Mouse (Mus musculus): ENCODE results near the gene Ankrd50. TPM values are rescaled to one million over a fixed set of nuclear protein-coding genes. Genes with fewer than 3 reads are reported as not detected.

Ankrd50 gene
- polyA plus RNA-seq (2014; fragmentation: Illumina TruSeq; extraction: RNeasy Lipid Tissue Mini Kit (QIAGEN cat#74804); ENCODE audit: low read depth, low replicate concordance) = 14.2 TPM

GRCm38 (mm10) chr3:38484191-38485106, at the start of gene Ankrd50:
Ankrd50 (minus strand) TSS chr3:38484844.

